ENCODE assay signal across 1 mouse cellular context in genomic region chr11:48797287-48797686, GRCm38 (mm10).
A peak's percentile ranks its signal among the peaks of the same experiment; 100 is the strongest.
TF ChIP-seq lines count a peak whose summit lies in the region.

No protein-coding gene starts in this region.

TF ChIP-seq in CH12.LX, 34 proteins besides CTCF, POLR2A, EP300 and RAD21:
- TF ChIP-seq SIN3A (IDR thresholded peaks at IDR 0.05; ENCODE audit: low read length): 0 out of 2 replicates have a peak, but pooled peaks have one; percentile 37
- TF ChIP-seq NRF1 (IDR thresholded peaks at IDR 0.05; ENCODE audit: low read depth, low read length): no peak
- no peak for TF ChIP-seq UBTF (IDR thresholded peaks at IDR 0.05; ENCODE audit: low read depth, low read length)
- TF ChIP-seq MXI1 (IDR thresholded peaks at IDR 0.05; ENCODE audit: low read depth, low read length): no peak
- no peak for TF ChIP-seq CHD1 (IDR thresholded peaks at IDR 0.05; ENCODE audit: low read depth, low read length)
- TF ChIP-seq ZKSCAN1 (IDR thresholded peaks at IDR 0.05; ENCODE audit: borderline replicate concordance, low read depth, low read length): no peak
- TF ChIP-seq TCF12 (IDR thresholded peaks at IDR 0.05; ENCODE audit: low read depth, low read length): no peak
- no peak for TF ChIP-seq NELFE (IDR thresholded peaks at IDR 0.05; ENCODE audit: low read depth, low read length)
